Mouse (Mus musculus) stomach, postnatal 0 days (tissue): ENCODE data around the gene Crym. TPM values are rescaled to one million over a fixed set of nuclear protein-coding genes. Genes with fewer than 3 reads are reported as not detected.
A peak's percentile ranks its signal among the peaks of the same experiment; 100 is the strongest.

ENCODE experiments used
- ATAC-seq: fragments of 200-750 bp; cut with Nextera tagmentation; 2 replicates; pipeline ENCODE4 v1.8.0; 2017; ENCODE audit not compliant: low FRiP score, low TSS enrichment
- DNase-seq: peaks from one replicate; pipeline ENCODE4 v3.0.0-alpha.2; 2016; ENCODE audit warnings: low spot score
- H3K27ac ChIP-seq: fragments of 300-500 bp; sonication (generic); replicated peaks from 2 replicates; pipeline ENCODE4 v1.5.1; 2014; ENCODE audit warnings: mild to moderate bottlenecking, control low read depth
- H3K27me3 ChIP-seq: fragments of 300-500 bp; sonication (generic); 2 replicates; pipeline ENCODE4 v1.6.1; 2014; ENCODE audit warnings: low read length; ENCODE audit not compliant: control insufficient read depth, insufficient read depth
- H3K36me3 ChIP-seq: fragments of 300-500 bp; sonication (generic); 2 replicates; pipeline ENCODE4 v1.6.1; 2014; ENCODE audit warnings: low read length, mixed read lengths; ENCODE audit not compliant: control insufficient read depth, insufficient read depth
- H3K4me1 ChIP-seq: fragments of 300-500 bp; sonication (generic); replicated peaks from 2 replicates; pipeline ENCODE4 v1.6.1; 2014; ENCODE audit warnings: antibody characterized with exemption; ENCODE audit not compliant: control insufficient read depth, insufficient read depth
- H3K4me2 ChIP-seq: fragments of 300-500 bp; sonication (generic); replicated peaks from 2 replicates; pipeline ENCODE4 v1.6.1; 2014; ENCODE audit warnings: low read depth, mild to moderate bottlenecking, control low read depth, moderate library complexity
- H3K4me3 ChIP-seq: fragments of 300-500 bp; sonication (generic); 2 replicates; pipeline ENCODE4 v1.5.1; 2014; ENCODE audit warnings: low read depth, low read length, control low read depth
- H3K9ac ChIP-seq: fragments of 300-500 bp; sonication (generic); 2 replicates; pipeline ENCODE4 v1.6.1; 2014; ENCODE audit warnings: mild to moderate bottlenecking, low read length, control low read depth, mixed read lengths
- H3K9me3 ChIP-seq: fragments of 300-500 bp; sonication (generic); 2 replicates; pipeline ENCODE4 v1.6.1; 2016; ENCODE audit warnings: low read length; ENCODE audit not compliant: control insufficient read depth
- CTCF ChIP-seq: IDR thresholded peaks from 2 replicates; pipeline ENCODE4 v1.5.1; 2016; ENCODE audit warnings: antibody characterized with exemption, low read depth, mild to moderate bottlenecking, moderate library complexity
- EP300 ChIP-seq: optimal IDR thresholded peaks from 2 replicates; pipeline ENCODE3; 2016; ENCODE audit warnings: antibody characterized with exemption
- WGBS: fragments of 180-500 bp; shearing (Covaris S2); extraction: QIAGEN DNeasy Blood & Tissue Kit; methylation state at CpG from one replicate; pipeline ENCODE4 v1.1.7; 2014; 5-methylcytosine and 5-hydroxymethylcytosine counted together
- polyA plus RNA-seq: library from polyadenylated mRNA; unstranded; fragments of >200 nt; fragmentation: Nextera tagmentation; extraction: Ambion mirVana; gene quantifications from 2 replicates; pipeline ENCODE4 v1.2.1, GENCODE M21; 2015

The Crym gene
- polyA plus RNA-seq, result 4.6 and 5.0 TPM in 2 replicates

GRCm38 (mm10) chr7:120201771-120202170 lies at the start of gene Crym:
Gene Crym (minus strand): TSS chr7:120202111.
- no peaks in the 10 kb centered on the region for H3K4me1 ChIP-seq
- 0 out of 2 replicates have a peak within 1 kb of the TSS, but pooled peaks have one; percentile 8 for H3K9ac ChIP-seq
- H3K9me3 ChIP-seq, result no peaks in the 10 kb centered on the region
- H3K27me3 ChIP-seq, result peaks cover 2% of the 10 kb centered on the region; the same call in 1 of the 2 replicates
- H3K4me3 ChIP-seq, result peak within 1 kb of the TSS; percentile 15
- TF ChIP-seq EP300 (no peak), CTCF (no peak)
- DNase-seq, result no peak
- 2% methylated on average over 26 of the region's 26 CpGs for WGBS
- H3K27ac ChIP-seq, result no peak within 1 kb of the TSS
- ATAC-seq, result no peak
- peak within 1 kb of the TSS; percentile 45 for H3K4me2 ChIP-seq
- H3K36me3 ChIP-seq, result no peaks in the 10 kb centered on the region

DNA sequence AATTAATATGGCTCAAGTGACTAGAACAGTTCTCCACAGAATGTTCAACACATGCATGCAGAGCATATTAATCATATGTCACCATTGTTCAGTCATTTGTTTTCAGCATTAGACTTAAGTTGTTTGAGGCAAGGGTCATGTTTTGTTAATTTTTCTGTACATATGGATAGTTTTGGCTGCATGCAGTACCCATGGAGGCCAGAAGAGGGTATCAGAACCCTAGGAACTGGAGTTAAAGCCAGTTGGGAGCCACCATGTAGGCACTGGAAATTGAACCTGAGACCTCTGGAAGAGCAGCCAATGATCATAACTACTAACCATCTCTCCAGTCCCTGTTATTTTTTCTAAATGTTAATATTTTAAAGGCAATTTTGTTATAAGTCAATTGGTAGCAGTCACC lies 39.2 kb upstream of the Crym start:
- H3K27me3 ChIP-seq, result no peaks in the 10 kb centered on the region
- no peaks in the 10 kb centered on the region for H3K9me3 ChIP-seq
- no peak for DNase-seq
- no peaks in the 10 kb centered on the region for H3K36me3 ChIP-seq
- H3K4me1 ChIP-seq, result no peaks in the 10 kb centered on the region
- ATAC-seq, result no peak
- H3K4me2 ChIP-seq, result no peak overlapping the region
- H3K27ac ChIP-seq, result no peak overlapping the region
- no peak overlapping the region for H3K4me3 ChIP-seq
- peak; percentile 64 for TF ChIP-seq CTCF
- no peak for TF ChIP-seq EP300
- H3K9ac ChIP-seq, result no peak overlapping the region

DNA sequence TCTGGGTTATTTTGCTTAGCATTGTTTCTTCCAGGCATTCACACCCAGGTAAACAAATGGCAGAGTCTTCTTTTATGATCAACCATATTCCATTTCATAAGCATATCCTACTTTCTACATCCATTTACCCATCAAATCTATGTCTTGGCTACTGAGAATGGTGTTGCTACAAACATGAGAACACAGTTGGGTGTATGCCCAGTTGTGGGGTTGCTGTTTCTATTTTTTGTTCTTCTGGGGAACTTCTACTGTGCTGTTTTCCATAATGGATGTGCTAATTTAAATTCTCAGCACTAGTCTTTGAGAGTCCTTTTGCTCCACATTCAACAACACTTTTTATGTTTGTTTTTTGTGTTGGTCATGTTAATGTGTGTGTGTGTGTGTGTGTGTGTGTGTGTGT lies 26.6 kb upstream of the Crym start:
- H3K4me1 ChIP-seq, result no peaks in the 10 kb centered on the region

GRCm38 (mm10) chr7:120205989-120206388 lies 4.1 kb upstream of the Crym start:
- Histone ChIP-seq H3K9me3 (no peaks in the 10 kb centered on the region), H3K4me3 (no peak overlapping the region), H3K9ac (no peak overlapping the region), H3K4me2 (no peak overlapping the region), H3K36me3 (no peaks in the 10 kb centered on the region), H3K27ac (no peak overlapping the region), H3K27me3 (peaks cover 2% of the 10 kb centered on the region; the same call in 1 of the 2 replicates), H3K4me1 (no peaks in the 10 kb centered on the region)
- TF ChIP-seq EP300, result no peak
- TF ChIP-seq CTCF, result no peak
- DNase-seq, result no peak
- ATAC-seq, result no peak; the same call in 1 of the 2 replicates
- WGBS, result 40% methylated on average over 9 of the region's 9 CpGs

More for the DNA sequence above, 26.6 kb upstream of the Crym start:
- Histone ChIP-seq H3K36me3 (no peaks in the 10 kb centered on the region), H3K9me3 (no peaks in the 10 kb centered on the region), H3K27me3 (no peaks in the 10 kb centered on the region), H3K4me2 (no peak overlapping the region), H3K4me3 (no peak overlapping the region), H3K9ac (no peak overlapping the region), H3K27ac (no peak overlapping the region)
- DNase-seq (no peak), ATAC-seq (no peak)
- no peak for TF ChIP-seq EP300
- no peak for TF ChIP-seq CTCF

DNA sequence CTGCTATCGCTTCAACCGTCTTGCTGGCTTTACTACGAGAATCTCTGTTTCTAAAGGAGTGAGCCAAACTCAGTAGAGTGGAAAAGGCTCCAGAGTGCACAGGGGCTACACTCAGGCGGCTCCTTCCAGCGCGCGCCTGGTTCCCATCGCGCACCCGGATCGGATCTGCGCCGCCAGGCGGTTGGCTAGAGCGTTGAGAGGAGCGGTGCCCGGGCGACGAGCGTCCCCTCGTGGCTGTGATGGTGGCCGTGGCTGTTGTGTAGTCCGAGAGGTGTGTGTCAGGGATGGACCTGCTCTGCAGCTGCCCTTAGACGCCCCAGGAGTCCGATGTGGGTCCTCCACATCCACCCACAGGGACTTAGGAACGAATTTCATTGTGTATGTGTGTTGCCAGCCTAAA lies 1.9 kb upstream of the Crym start, which contains the start of gene Abca14:
Gene Abca14, plus strand, starts transcription at position 173 of the 400 bp plus-strand sequence.
- no peak within 1 kb of the TSS for H3K4me3 ChIP-seq
- TF ChIP-seq EP300, result no peak
- peak; percentile 100 for TF ChIP-seq CTCF
- no peaks in the 10 kb centered on the region for H3K4me1 ChIP-seq
- H3K9ac ChIP-seq, result no peak within 1 kb of the TSS
- H3K27ac ChIP-seq, result no peak within 1 kb of the TSS
- DNase-seq (peak; percentile 88), ATAC-seq (peak; percentile 87)
- H3K4me2 ChIP-seq, result no peak within 1 kb of the TSS
- H3K36me3 ChIP-seq, result no peaks in the 10 kb centered on the region
- H3K9me3 ChIP-seq, result no peaks in the 10 kb centered on the region
- H3K27me3 ChIP-seq, result peaks cover 2% of the 10 kb centered on the region; the same call in 1 of the 2 replicates
- WGBS, result 6% methylated on average over 26 of the region's 26 CpGs

- H3K4me3 ChIP-seq, result peak overlapping the region; percentile 15
- H3K27me3 ChIP-seq, result peaks cover 2% of the 10 kb centered on the region; the same call in 1 of the 2 replicates
- TF ChIP-seq CTCF, result no peak
- TF ChIP-seq EP300, result no peak
- peak overlapping the region; percentile 45 for H3K4me2 ChIP-seq
- H3K9me3 ChIP-seq, result no peaks in the 10 kb centered on the region
- 2% methylated on average over 13 of the region's 14 CpGs for WGBS
- H3K9ac ChIP-seq, result 0 out of 2 replicates have a peak overlapping the region, but pooled peaks have one; percentile 8
- H3K27ac ChIP-seq, result no peak overlapping the region
- H3K4me1 ChIP-seq, result no peaks in the 10 kb centered on the region
- no peaks in the 10 kb centered on the region for H3K36me3 ChIP-seq
- DNase-seq (peak; percentile 23), ATAC-seq (no peak)
Measured at GRCm38 (mm10) chr7:120201231-120201744, 623 bp downstream of the Crym start.
